ENCODE assay signal across 8 mouse cellular contexts in genomic region chr9:56041372-56042180, GRCm38 (mm10). TPM values are rescaled to one million over a fixed set of nuclear protein-coding genes. Genes with fewer than 3 reads are reported as not detected.
DNase-seq lines count a peak whose midpoint lies in the region; ATAC-seq and TF ChIP-seq lines count a peak whose summit lies in the region.

TSS of gene Rcn2 (plus strand) at chr9:56041845.

- peak; percentile 97 for DNase-seq in heart, postnatal 10 days
- peak; percentile 67 for DNase-seq in large intestine, adult 2 months (ENCODE audit: low read depth, low spot score)
- peak; percentile 94 for DNase-seq in liver, postnatal 0 days
- DNase-seq in testis, postnatal 10 days (ENCODE audit: low spot score): peak; percentile 97

- WGBS in forebrain, embryonic 13.5 days: under 1% methylated on average over 35 of the region's 49 CpGs
- under 1% methylated on average over 49 of the region's 49 CpGs for WGBS in large intestine, adult 2 months
- under 1% methylated on average over 48 of the region's 49 CpGs for WGBS in liver, postnatal 0 days (ENCODE audit: insufficient replicate concordance)
- WGBS in neural tube, embryonic 14.5 days: under 1% methylated on average over 47 of the region's 49 CpGs

- peak within 1 kb of the TSS; percentile 70 for H3K4me3 ChIP-seq in ES-Bruce4 (ENCODE audit: low read depth, low read length)
- H3K4me3 ChIP-seq in forebrain, embryonic 13.5 days: peak within 1 kb of the TSS; percentile 66
- peak within 1 kb of the TSS; percentile 76 for H3K4me3 ChIP-seq in liver, postnatal 0 days (ENCODE audit: low read depth, low read length)
- H3K4me3 ChIP-seq in neural tube, embryonic 14.5 days (ENCODE audit: low read depth, low read length): peak within 1 kb of the TSS; percentile 82

- peaks cover 2% of the 10 kb centered on the region; the same call in 1 of the 2 replicates for H3K36me3 ChIP-seq in ES-Bruce4 (ENCODE audit: control insufficient read depth, insufficient read depth, low read length, poor library complexity, severe bottlenecking)
- H3K36me3 ChIP-seq in forebrain, embryonic 13.5 days (ENCODE audit: poor library complexity, severe bottlenecking): peaks cover 19% of the 10 kb centered on the region
- peaks cover 4% of the 10 kb centered on the region; the same call in 1 of the 2 replicates for H3K36me3 ChIP-seq in liver, postnatal 0 days (replicated peaks; ENCODE audit: insufficient read depth, low read length)
- H3K36me3 ChIP-seq in neural tube, embryonic 14.5 days (ENCODE audit: control insufficient read depth, insufficient read depth, low read length): 0 out of 2 replicates have a peak, but pooled peaks cover 4% of the 10 kb centered on the region

- TF ChIP-seq CTCF in ES-Bruce4 (IDR thresholded peaks at IDR 0.05; ENCODE audit: low read depth, low read length): no peak
- no peak for TF ChIP-seq CTCF in liver, postnatal 0 days (IDR thresholded peaks at IDR 0.05; ENCODE audit: low read depth)

- H3K9ac ChIP-seq in ES-Bruce4 (ENCODE audit: low read depth, poor library complexity, severe bottlenecking): peak within 1 kb of the TSS; percentile 62
- peak within 1 kb of the TSS; percentile 98 for H3K9ac ChIP-seq in forebrain, embryonic 13.5 days
- peak within 1 kb of the TSS; percentile 89 for H3K9ac ChIP-seq in liver, postnatal 0 days (replicated peaks)
- peak within 1 kb of the TSS; percentile 92 for H3K9ac ChIP-seq in neural tube, embryonic 14.5 days (replicated peaks; ENCODE audit: low read depth, low read length)

- H3K4me2 ChIP-seq in forebrain, embryonic 13.5 days: peak within 1 kb of the TSS; percentile 73
- peak within 1 kb of the TSS; percentile 97 for H3K4me2 ChIP-seq in liver, postnatal 0 days (ENCODE audit: low read depth, low read length)
- peak within 1 kb of the TSS; percentile 83 for H3K4me2 ChIP-seq in neural tube, embryonic 14.5 days (ENCODE audit: low read depth, low read length)

- no peak for TF ChIP-seq EP300 in ES-Bruce4 (IDR thresholded peaks at IDR 0.05; ENCODE audit: insufficient read depth, low read depth, low read length)
- no peak for TF ChIP-seq EP300 in liver, postnatal 0 days (IDR thresholded peaks at IDR 0.05; ENCODE audit: low read depth)

- H3K4me1 ChIP-seq in ES-Bruce4 (ENCODE audit: control insufficient read depth, insufficient read depth, low read length): no peaks in the 10 kb centered on the region
- peaks cover 18% of the 10 kb centered on the region for H3K4me1 ChIP-seq in forebrain, embryonic 13.5 days
- peaks cover 13% of the 10 kb centered on the region; the same call in 1 of the 2 replicates for H3K4me1 ChIP-seq in liver, postnatal 0 days (ENCODE audit: insufficient read depth)
- H3K4me1 ChIP-seq in neural tube, embryonic 14.5 days (ENCODE audit: control insufficient read depth, insufficient read depth, low read length): peaks cover 16% of the 10 kb centered on the region

- peak; percentile 98 for ATAC-seq in cerebellum, adult (ENCODE audit: insufficient number of reproducible peaks, low FRiP score, low TSS enrichment)
- peak; percentile 100 for ATAC-seq in forebrain, embryonic 13.5 days
- peak; percentile 100 for ATAC-seq in liver, postnatal 0 days
- peak; percentile 99 for ATAC-seq in neural tube, embryonic 14.5 days (ENCODE audit: low read depth)

- no peaks in the 10 kb centered on the region for H3K27me3 ChIP-seq in ES-Bruce4 (ENCODE audit: control insufficient read depth, insufficient read depth, low read length, poor library complexity, severe bottlenecking)
- no peaks in the 10 kb centered on the region for H3K27me3 ChIP-seq in forebrain, embryonic 13.5 days
- H3K27me3 ChIP-seq in liver, postnatal 0 days (ENCODE audit: insufficient read depth, low read length): no peaks in the 10 kb centered on the region
- no peaks in the 10 kb centered on the region for H3K27me3 ChIP-seq in neural tube, embryonic 14.5 days (ENCODE audit: control insufficient read depth, insufficient read depth, low read length)

- intact Hi-C loops in heart, postnatal 10 days (cut with DNase I): loop anchor here (1.0 kb wide), 1 partner anchor 22 kb away; no protein-coding TSS in a partner anchor

- H3K9me3 ChIP-seq in ES-Bruce4 (replicated peaks; ENCODE audit: control insufficient read depth, insufficient read depth, low read length, poor library complexity, severe bottlenecking): no peaks in the 10 kb centered on the region
- H3K9me3 ChIP-seq in forebrain, embryonic 13.5 days (replicated peaks): no peaks in the 10 kb centered on the region
- no peaks in the 10 kb centered on the region for H3K9me3 ChIP-seq in liver, postnatal 0 days (ENCODE audit: low read length)
- no peaks in the 10 kb centered on the region for H3K9me3 ChIP-seq in neural tube, embryonic 14.5 days (ENCODE audit: control insufficient read depth, low read length)

- H3K27ac ChIP-seq in ES-Bruce4 (ENCODE audit: insufficient read depth, low read length): no peak within 1 kb of the TSS; the same call in 1 of the 2 replicates
- H3K27ac ChIP-seq in forebrain, embryonic 13.5 days: peak within 1 kb of the TSS; percentile 97
- peak within 1 kb of the TSS; percentile 88 for H3K27ac ChIP-seq in liver, postnatal 0 days (ENCODE audit: low read depth)
- H3K27ac ChIP-seq in neural tube, embryonic 14.5 days (ENCODE audit: low read depth, low read length): peak within 1 kb of the TSS; percentile 91

- peak; percentile 51 for TF ChIP-seq POLR2A in ES-Bruce4 (IDR thresholded peaks at IDR 0.05; ENCODE audit: insufficient read depth, low read length)

RNA-seq across cellular contexts. Expression of gene Rcn2, which starts in this region (rescaled TPM):
- 72.3 and 82.3 TPM in 2 replicates for polyA plus RNA-seq in ES-Bruce4 (2011; ENCODE audit: insufficient read depth, insufficient read length, low read depth, missing spikeins)
- polyA plus RNA-seq in forebrain, embryonic 13.5 days (2015; fragmentation: Nextera tagmentation; extraction: Ambion mirVana): 328 and 339 TPM in 2 replicates
- 10 to 100 TPM; 33.4 to 37.1 TPM for total RNA-seq in heart, postnatal 10 days (2021)
- 13.5 and 15.2 TPM in 2 replicates for polyA plus RNA-seq in large intestine, adult 2 months (2012; rRNA removed)
- polyA plus RNA-seq in liver, postnatal 0 days (2015; fragmentation: Nextera tagmentation; extraction: Ambion mirVana): 30.1 and 30.5 TPM in 2 replicates
- 263 and 265 TPM in 2 replicates for polyA plus RNA-seq in neural tube, embryonic 14.5 days (2014; fragmentation: Nextera tagmentation; extraction: Ambion mirVana)
